Mouse (Mus musculus): ENCODE data around the gene Abca2. TPM values are rescaled to one million over a fixed set of nuclear protein-coding genes. Genes with fewer than 3 reads are reported as not detected.
A peak's percentile ranks its signal among the peaks of the same experiment; 100 is the strongest.

Abca2 gene
- polyA plus RNA-seq, 1 experiment from 2014 or later: 2.8 TPM

- no peaks in the 10 kb centered on the region for H3K36me3 ChIP-seq
- H3K9me3 ChIP-seq (replicated peaks): no peaks in the 10 kb centered on the region
- no peak overlapping the region for H3K9ac ChIP-seq
- no peaks in the 10 kb centered on the region for H3K27me3 ChIP-seq (replicated peaks)
- H3K4me2 ChIP-seq: no peak overlapping the region
- peaks cover 13% of the 10 kb centered on the region for H3K4me1 ChIP-seq
- ATAC-seq: no peak
- H3K4me3 ChIP-seq: no peak overlapping the region
- no peak overlapping the region for H3K27ac ChIP-seq
- 44% methylated on average over 1 of the region's 1 CpGs for WGBS (ENCODE audit: insufficient replicate concordance)
Observed at GRCm38 (mm10) chr2:25452951-25453350, 24.4 kb downstream of the Abca2 start.

GRCm38 (mm10) chr2:25456205-25456953 lies 27.9 kb downstream of the Abca2 start, which contains the start of gene Clic3:
Gene Clic3 (plus strand): TSS chr2:25456838.
- ATAC-seq: no peak
- H3K36me3 ChIP-seq: peaks cover 6% of the 10 kb centered on the region; the same call in 1 of the 2 replicates
- H3K27me3 ChIP-seq (replicated peaks): no peaks in the 10 kb centered on the region
- no peaks in the 10 kb centered on the region for H3K9me3 ChIP-seq (replicated peaks)
- no peak within 1 kb of the TSS for H3K4me3 ChIP-seq
- no peak within 1 kb of the TSS for H3K27ac ChIP-seq
- 50% methylated on average over 14 of the region's 14 CpGs for WGBS (ENCODE audit: insufficient replicate concordance)
- peaks cover 36% of the 10 kb centered on the region for H3K4me1 ChIP-seq
- H3K9ac ChIP-seq: no peak within 1 kb of the TSS
- no peak within 1 kb of the TSS for H3K4me2 ChIP-seq

- H3K4me2 ChIP-seq: no peak overlapping the region
Observed at GRCm38 (mm10) chr2:25457022-25457896, 28.8 kb downstream of the Abca2 start.

GRCm38 (mm10) chr2:25458911-25459310 lies 30.4 kb downstream of the Abca2 start:
- Histone ChIP-seq H3K36me3 (peaks cover 6% of the 10 kb centered on the region; the same call in 1 of the 2 replicates), H3K4me3 (no peak overlapping the region), H3K4me1 (peaks cover 39% of the 10 kb centered on the region), H3K4me2 (no peak overlapping the region), H3K9me3 (replicated peaks) (no peaks in the 10 kb centered on the region), H3K9ac (no peak overlapping the region), H3K27ac (no peak overlapping the region), H3K27me3 (replicated peaks) (no peaks in the 10 kb centered on the region)
- 73% methylated on average over 5 of the region's 5 CpGs for WGBS (ENCODE audit: insufficient replicate concordance)
- ATAC-seq: no peak

More at GRCm38 (mm10) chr2:25457022-25457896, 28.8 kb downstream of the Abca2 start:
- no peak for ATAC-seq
- Histone ChIP-seq H3K9me3 (replicated peaks) (no peaks in the 10 kb centered on the region), H3K27ac (no peak overlapping the region), H3K36me3 (peaks cover 6% of the 10 kb centered on the region; the same call in 1 of the 2 replicates), H3K4me3 (no peak overlapping the region), H3K4me1 (peaks cover 39% of the 10 kb centered on the region), H3K27me3 (replicated peaks) (no peaks in the 10 kb centered on the region), H3K9ac (no peak overlapping the region)
- 77% methylated on average over 9 of the region's 9 CpGs for WGBS (ENCODE audit: insufficient replicate concordance)

GRCm38 (mm10) chr2:25460135-25460534 lies 31.6 kb downstream of the Abca2 start:
- Histone ChIP-seq H3K9ac (peak overlapping the region; percentile 84), H3K4me1 (peaks cover 40% of the 10 kb centered on the region), H3K9me3 (replicated peaks) (no peaks in the 10 kb centered on the region), H3K4me2 (peak overlapping the region; percentile 96), H3K36me3 (peaks cover 6% of the 10 kb centered on the region; the same call in 1 of the 2 replicates), H3K27ac (peak overlapping the region; percentile 90), H3K4me3 (peak overlapping the region; percentile 79), H3K27me3 (replicated peaks) (no peaks in the 10 kb centered on the region)
- ATAC-seq: no peak
- 28% methylated on average over 5 of the region's 5 CpGs for WGBS (ENCODE audit: insufficient replicate concordance)

- peaks cover 46% of the 10 kb centered on the region for H3K4me1 ChIP-seq
- WGBS (ENCODE audit: insufficient replicate concordance): under 1% methylated on average over 48 of the region's 48 CpGs
- peak within 1 kb of the TSS; percentile 96 for H3K4me2 ChIP-seq
- no peaks in the 10 kb centered on the region for H3K9me3 ChIP-seq (replicated peaks)
- peak; percentile 87 for ATAC-seq
- H3K9ac ChIP-seq: peak within 1 kb of the TSS; percentile 84
- H3K4me3 ChIP-seq: peak within 1 kb of the TSS; percentile 79
- peak within 1 kb of the TSS; percentile 90 for H3K27ac ChIP-seq
- peaks cover 6% of the 10 kb centered on the region; the same call in 1 of the 2 replicates for H3K36me3 ChIP-seq
- no peaks in the 10 kb centered on the region for H3K27me3 ChIP-seq (replicated peaks)
Observed at GRCm38 (mm10) chr2:25460551-25461309, 32.2 kb downstream of the Abca2 start, which contains the start of gene Paxx. Gene Paxx (minus strand): TSS chr2:25461094.

- peak overlapping the region; percentile 45; the same call in 1 of the 2 replicates for H3K9ac ChIP-seq
- H3K27me3 ChIP-seq (replicated peaks): no peaks in the 10 kb centered on the region
- 10% methylated on average over 3 of the region's 3 CpGs for WGBS (ENCODE audit: insufficient replicate concordance)
- peak overlapping the region; percentile 90 for H3K27ac ChIP-seq
- no peak for ATAC-seq
- no peaks in the 10 kb centered on the region for H3K9me3 ChIP-seq (replicated peaks)
- peak overlapping the region; percentile 79 for H3K4me3 ChIP-seq
- peaks cover 6% of the 10 kb centered on the region; the same call in 1 of the 2 replicates for H3K36me3 ChIP-seq
- peaks cover 44% of the 10 kb centered on the region for H3K4me1 ChIP-seq
- peak overlapping the region; percentile 96 for H3K4me2 ChIP-seq
Observed at GRCm38 (mm10) chr2:25461407-25461806, 32.9 kb downstream of the Abca2 start.

- H3K4me3 ChIP-seq: no peak overlapping the region
- 0 out of 2 replicates have a peak, but pooled peaks cover 3% of the 10 kb centered on the region for H3K27me3 ChIP-seq (replicated peaks)
- H3K27ac ChIP-seq: no peak overlapping the region
- H3K9ac ChIP-seq: no peak overlapping the region
- no peak overlapping the region for H3K4me2 ChIP-seq
- peaks cover 35% of the 10 kb centered on the region for H3K4me1 ChIP-seq
- 81% methylated on average over 3 of the region's 3 CpGs for WGBS (ENCODE audit: insufficient replicate concordance)
- no peaks in the 10 kb centered on the region for H3K9me3 ChIP-seq (replicated peaks)
- H3K36me3 ChIP-seq: peaks cover under 1% of the 10 kb centered on the region; the same call in 1 of the 2 replicates
- ATAC-seq: no peak
Observed at GRCm38 (mm10) chr2:25463630-25464029, 35.1 kb downstream of the Abca2 start.

- Histone ChIP-seq H3K9me3 (replicated peaks) (no peaks in the 10 kb centered on the region), H3K4me2 (no peak overlapping the region), H3K4me3 (no peak overlapping the region), H3K36me3 (no peaks in the 10 kb centered on the region), H3K27me3 (replicated peaks) (0 out of 2 replicates have a peak, but pooled peaks cover 14% of the 10 kb centered on the region), H3K9ac (no peak overlapping the region), H3K27ac (peak overlapping the region; percentile 21; the same call in 1 of the 2 replicates), H3K4me1 (peaks cover 20% of the 10 kb centered on the region)
- no peak for ATAC-seq
- 50% methylated on average over 2 of the region's 2 CpGs for WGBS (ENCODE audit: insufficient replicate concordance)
Observed at GRCm38 (mm10) chr2:25465256-25465655, 36.8 kb downstream of the Abca2 start.

GRCm38 (mm10) chr2:25465816-25466635 lies 37.5 kb downstream of the Abca2 start:
- Histone ChIP-seq H3K4me2 (no peak overlapping the region), H3K9ac (no peak overlapping the region), H3K27ac (peak overlapping the region; percentile 12; the same call in 1 of the 2 replicates), H3K4me3 (no peak overlapping the region), H3K27me3 (replicated peaks) (0 out of 2 replicates have a peak, but pooled peaks cover 14% of the 10 kb centered on the region), H3K4me1 (peaks cover 16% of the 10 kb centered on the region), H3K9me3 (replicated peaks) (no peaks in the 10 kb centered on the region), H3K36me3 (no peaks in the 10 kb centered on the region)
- WGBS (ENCODE audit: insufficient replicate concordance): 21% methylated on average over 10 of the region's 10 CpGs
- no peak for ATAC-seq

All from liver, embryonic 12.5 days (tissue).